Mouse (Mus musculus) liver, embryonic 12.5 days (tissue): ENCODE data around the gene Ccdc189. TPM values are rescaled to one million over a fixed set of nuclear protein-coding genes. Genes with fewer than 3 reads are reported as not detected.
A peak's percentile ranks its signal among the peaks of the same experiment; 100 is the strongest.
"Not testable (repeated sequence)": the region's sequence is repeated elsewhere in the genome, so short reads cannot be mapped to it uniquely, and the experiment has no call there.

Source experiments
- ATAC-seq: fragments of 200-750 bp; cut with Nextera tagmentation; 2 replicates; pipeline ENCODE4 v1.8.0; 2017; ENCODE audit warnings: moderate number of reproducible peaks, mild to moderate bottlenecking, moderate library complexity
- H3K27ac ChIP-seq: fragments of 300-500 bp; sonication (generic); 2 replicates; pipeline ENCODE4 v1.5.1; 2016; ENCODE audit warnings: mild to moderate bottlenecking
- H3K27me3 ChIP-seq: fragments of 300-500 bp; sonication (generic); replicated peaks from 2 replicates; pipeline ENCODE4 v1.6.1; 2016; ENCODE audit warnings: mild to moderate bottlenecking, moderate library complexity
- H3K36me3 ChIP-seq: fragments of 300-500 bp; sonication (generic); 2 replicates; pipeline ENCODE4 v1.6.1; 2016; ENCODE audit warnings: mild to moderate bottlenecking, moderate library complexity
- H3K4me1 ChIP-seq: fragments of 300-500 bp; sonication (generic); 2 replicates; pipeline ENCODE4 v1.6.1; 2016
- H3K4me2 ChIP-seq: fragments of 300-500 bp; sonication (generic); 2 replicates; pipeline ENCODE4 v1.6.1; 2016; ENCODE audit warnings: mild to moderate bottlenecking, moderate library complexity
- H3K4me3 ChIP-seq: fragments of 300-500 bp; sonication (generic); 2 replicates; pipeline ENCODE4 v1.5.1; 2016; ENCODE audit warnings: mild to moderate bottlenecking, moderate library complexity
- H3K9ac ChIP-seq: fragments of 300-500 bp; sonication (generic); 2 replicates; pipeline ENCODE4 v1.6.1; 2016; ENCODE audit warnings: mild to moderate bottlenecking, moderate library complexity
- H3K9me3 ChIP-seq: fragments of 300-500 bp; sonication (generic); replicated peaks from 2 replicates; pipeline ENCODE4 v1.6.1; 2016; ENCODE audit warnings: mild to moderate bottlenecking, moderate library complexity
- WGBS: fragments of 180-500 bp; shearing (Covaris S2); methylation state at CpG from one replicate; pipeline ENCODE4 v1.1.7; 2016; ENCODE audit not compliant: insufficient replicate concordance; 5-methylcytosine and 5-hydroxymethylcytosine counted together
- polyA plus RNA-seq: library from polyadenylated mRNA; unstranded; fragments of >200 nt; fragmentation: Nextera tagmentation; extraction: Ambion mirVana; gene quantifications from 2 replicates; pipeline ENCODE4 v1.2.1, GENCODE M21; 2016

Ccdc189 gene
- polyA plus RNA-seq, result 7.9 and 8.8 TPM in 2 replicates

GRCm38 (mm10) chr7:127588011-127588871 lies at the start of gene Ccdc189, which contains the start of gene Rnf40:
Gene Ccdc189, minus strand, starts transcription at chr7:127588595.
Gene Rnf40, plus strand, starts transcription at chr7:127588767.
- Histone ChIP-seq H3K4me1 (peaks cover 51% of the 10 kb centered on the region), H3K27ac (peak within 1 kb of the TSS; percentile 80), H3K36me3 (peaks cover 58% of the 10 kb centered on the region), H3K4me2 (peak within 1 kb of the TSS; percentile 79), H3K9ac (peak within 1 kb of the TSS; percentile 90), H3K4me3 (peak within 1 kb of the TSS; percentile 91), H3K9me3 (no peaks in the 10 kb centered on the region), H3K27me3 (no peaks in the 10 kb centered on the region)
- WGBS, result 1% methylated on average over 50 of the region's 50 CpGs
- peak; percentile 91 for ATAC-seq

- H3K36me3 ChIP-seq, result no peaks in the 10 kb centered on the region
- H3K27me3 ChIP-seq, result peaks cover 60% of the 10 kb centered on the region
- peak overlapping the region; percentile 12; the same call in 1 of the 2 replicates for H3K9ac ChIP-seq
- H3K9me3 ChIP-seq, result no peaks in the 10 kb centered on the region
- no peak for ATAC-seq
- no peak overlapping the region for H3K27ac ChIP-seq
- WGBS, result 2% methylated on average over 27 of the region's 27 CpGs
- peak overlapping the region; percentile 47 for H3K4me3 ChIP-seq
- H3K4me1 ChIP-seq, result peaks cover 9% of the 10 kb centered on the region
- H3K4me2 ChIP-seq, result peak overlapping the region; percentile 59
Measured at GRCm38 (mm10) chr7:127636963-127637362, 48.6 kb upstream of the Ccdc189 start.

- H3K9ac ChIP-seq, result no peak overlapping the region
- peaks cover 19% of the 10 kb centered on the region for H3K27me3 ChIP-seq
- H3K27ac ChIP-seq, result no peak overlapping the region
- H3K36me3 ChIP-seq, result no peaks in the 10 kb centered on the region
- peaks cover 14% of the 10 kb centered on the region for H3K4me1 ChIP-seq
- 84% methylated on average over 4 of the region's 4 CpGs for WGBS
- ATAC-seq, result no peak
- H3K9me3 ChIP-seq, result no peaks in the 10 kb centered on the region
- no peak overlapping the region for H3K4me2 ChIP-seq
- no peak overlapping the region for H3K4me3 ChIP-seq
Measured at GRCm38 (mm10) chr7:127631416-127631815, 43.0 kb upstream of the Ccdc189 start.

- Histone ChIP-seq H3K27me3 (no peaks in the 10 kb centered on the region; the same call in 1 of the 2 replicates), H3K4me1 (peaks cover 19% of the 10 kb centered on the region), H3K9me3 (no peaks in the 10 kb centered on the region), H3K36me3 (no peaks in the 10 kb centered on the region), H3K9ac (no peak overlapping the region), H3K4me2 (no peak overlapping the region), H3K4me3 (no peak overlapping the region), H3K27ac (no peak overlapping the region)
- 67% methylated on average over 5 of the region's 5 CpGs for WGBS
- ATAC-seq, result no peak
Measured at GRCm38 (mm10) chr7:127628646-127629045, 40.3 kb upstream of the Ccdc189 start.

- ATAC-seq, result peak; percentile 100
- H3K27me3 ChIP-seq, result no peaks in the 10 kb centered on the region; the same call in 1 of the 2 replicates
- H3K4me1 ChIP-seq, result peaks cover 19% of the 10 kb centered on the region
- H3K27ac ChIP-seq, result peak overlapping the region; percentile 84
- peak overlapping the region; percentile 31 for H3K4me3 ChIP-seq
- no peaks in the 10 kb centered on the region for H3K36me3 ChIP-seq
- 30% methylated on average over 4 of the region's 4 CpGs for WGBS
- H3K9me3 ChIP-seq, result no peaks in the 10 kb centered on the region
- H3K9ac ChIP-seq, result peak overlapping the region; percentile 36; the same call in 1 of the 2 replicates
- peak overlapping the region; percentile 63 for H3K4me2 ChIP-seq
Measured at GRCm38 (mm10) chr7:127626471-127626870, 38.1 kb upstream of the Ccdc189 start.

GRCm38 (mm10) chr7:127626039-127626438 lies 37.6 kb upstream of the Ccdc189 start:
- H3K9ac ChIP-seq, result peak overlapping the region; percentile 36; the same call in 1 of the 2 replicates
- peak overlapping the region; percentile 84 for H3K27ac ChIP-seq

GRCm38 (mm10) chr7:127618402-127618801 lies 30.0 kb upstream of the Ccdc189 start:
- not testable (repeated sequence) for H3K36me3 ChIP-seq, H3K27me3 ChIP-seq, H3K4me3 ChIP-seq, ATAC-seq, H3K27ac ChIP-seq, H3K9ac ChIP-seq, H3K9me3 ChIP-seq, H3K4me2 ChIP-seq
- 89% methylated on average over 7 of the region's 8 CpGs for WGBS
- H3K4me1 ChIP-seq, result peaks cover 27% of the 10 kb centered on the region

More at GRCm38 (mm10) chr7:127626039-127626438, 37.6 kb upstream of the Ccdc189 start:
- H3K27me3 ChIP-seq, result no peaks in the 10 kb centered on the region; the same call in 1 of the 2 replicates
- H3K4me1 ChIP-seq, result peaks cover 19% of the 10 kb centered on the region
- H3K4me2 ChIP-seq, result peak overlapping the region; percentile 63
- 90% methylated on average over 7 of the region's 7 CpGs for WGBS
- H3K36me3 ChIP-seq, result no peaks in the 10 kb centered on the region
- H3K4me3 ChIP-seq, result peak overlapping the region; percentile 31
- H3K9me3 ChIP-seq, result no peaks in the 10 kb centered on the region
- ATAC-seq, result 0 out of 2 replicates have a peak, but pooled peaks have one; percentile 31

GRCm38 (mm10) chr7:127617962-127618361 lies 29.6 kb upstream of the Ccdc189 start:
- no peak overlapping the region for H3K4me2 ChIP-seq
- no peak for ATAC-seq
- H3K9ac ChIP-seq, result no peak overlapping the region
- WGBS, result 61% methylated on average over 2 of the region's 2 CpGs
- H3K27me3 ChIP-seq, result 0 out of 2 replicates have a peak, but pooled peaks cover 7% of the 10 kb centered on the region
- H3K36me3 ChIP-seq, result no peaks in the 10 kb centered on the region
- H3K4me1 ChIP-seq, result peaks cover 27% of the 10 kb centered on the region
- no peaks in the 10 kb centered on the region for H3K9me3 ChIP-seq
- no peak overlapping the region for H3K27ac ChIP-seq
- no peak overlapping the region for H3K4me3 ChIP-seq

GRCm38 (mm10) chr7:127616881-127617280 lies 28.5 kb upstream of the Ccdc189 start:
- Histone ChIP-seq H3K27me3 (0 out of 2 replicates have a peak, but pooled peaks cover 7% of the 10 kb centered on the region), H3K36me3 (peaks cover 11% of the 10 kb centered on the region), H3K4me2 (no peak overlapping the region), H3K4me1 (peaks cover 27% of the 10 kb centered on the region), H3K9ac (no peak overlapping the region), H3K4me3 (no peak overlapping the region), H3K9me3 (no peaks in the 10 kb centered on the region), H3K27ac (no peak overlapping the region)
- WGBS, result 61% methylated on average over 1 of the region's 1 CpGs
- ATAC-seq, result no peak

- Histone ChIP-seq H3K4me1 (peaks cover 27% of the 10 kb centered on the region), H3K27me3 (0 out of 2 replicates have a peak, but pooled peaks cover 7% of the 10 kb centered on the region), H3K36me3 (peaks cover 16% of the 10 kb centered on the region), H3K4me3 (no peak overlapping the region), H3K4me2 (no peak overlapping the region), H3K9me3 (0 out of 2 replicates have a peak, but pooled peaks cover 5% of the 10 kb centered on the region), H3K9ac (no peak overlapping the region), H3K27ac (no peak overlapping the region)
- ATAC-seq, result no peak
- WGBS, result 58% methylated on average over 1 of the region's 1 CpGs
Measured at GRCm38 (mm10) chr7:127616336-127616735, 27.9 kb upstream of the Ccdc189 start.

- peak within 1 kb of the TSS; percentile 79 for H3K4me3 ChIP-seq
- H3K27me3 ChIP-seq, result 0 out of 2 replicates have a peak, but pooled peaks cover 7% of the 10 kb centered on the region
- H3K4me2 ChIP-seq, result peak within 1 kb of the TSS; percentile 92
- H3K4me1 ChIP-seq, result peaks cover 27% of the 10 kb centered on the region
- peaks cover 28% of the 10 kb centered on the region for H3K36me3 ChIP-seq
- WGBS, result under 1% methylated on average over 37 of the region's 50 CpGs
- peak; percentile 67 for ATAC-seq
- peak within 1 kb of the TSS; percentile 90 for H3K9ac ChIP-seq
- H3K27ac ChIP-seq, result peak within 1 kb of the TSS; percentile 65
- 0 out of 2 replicates have a peak, but pooled peaks cover 10% of the 10 kb centered on the region for H3K9me3 ChIP-seq
Measured at GRCm38 (mm10) chr7:127614891-127615843, 26.8 kb upstream of the Ccdc189 start, which contains the start of gene Zfp629. Gene Zfp629, minus strand, starts transcription at chr7:127615797.
